Mouse (Mus musculus) heart, adult 10 weeks (tissue): ENCODE data around the gene Cacna1a. TPM values are rescaled to one million over a fixed set of nuclear protein-coding genes. Genes with fewer than 3 reads are reported as not detected.

Experiments
- polyA plus RNA-seq: library from polyadenylated mRNA; stranded (reverse); fragments of 350-450 nt; fragmentation: Illumina TruSeq; extraction: RNeasy Lipid Tissue Mini Kit (QIAGEN cat#74804); gene quantifications from one replicate; pipeline ENCODE4 v1.2.3, GENCODE M21; 2014; ENCODE audit warnings: low read depth, low replicate concordance

Cacna1a gene
- polyA plus RNA-seq, result 2.2 TPM

DNA sequence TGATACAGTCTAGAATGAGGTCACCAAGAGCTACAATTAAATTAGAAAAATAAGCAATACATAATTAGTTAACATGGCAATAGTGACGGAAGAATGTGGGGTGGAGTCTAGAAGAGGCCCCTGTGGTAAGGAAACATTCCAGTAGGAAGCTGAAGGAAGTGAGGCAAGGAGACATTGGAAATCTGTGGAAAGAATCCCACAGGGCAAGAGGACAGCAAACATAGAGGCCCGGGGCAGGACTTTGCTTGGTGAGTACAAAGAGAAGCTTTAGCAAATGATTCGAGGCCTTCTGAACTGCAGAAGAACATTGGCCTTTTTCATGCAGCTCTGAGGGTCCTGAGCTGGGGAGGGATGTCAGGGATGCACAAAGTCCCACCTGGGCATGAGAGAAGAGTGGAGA, at the start of gene Cacna1a:
Gene Cacna1a, plus strand, starts transcription at position 166 of the 400 bp plus-strand sequence.

DNA sequence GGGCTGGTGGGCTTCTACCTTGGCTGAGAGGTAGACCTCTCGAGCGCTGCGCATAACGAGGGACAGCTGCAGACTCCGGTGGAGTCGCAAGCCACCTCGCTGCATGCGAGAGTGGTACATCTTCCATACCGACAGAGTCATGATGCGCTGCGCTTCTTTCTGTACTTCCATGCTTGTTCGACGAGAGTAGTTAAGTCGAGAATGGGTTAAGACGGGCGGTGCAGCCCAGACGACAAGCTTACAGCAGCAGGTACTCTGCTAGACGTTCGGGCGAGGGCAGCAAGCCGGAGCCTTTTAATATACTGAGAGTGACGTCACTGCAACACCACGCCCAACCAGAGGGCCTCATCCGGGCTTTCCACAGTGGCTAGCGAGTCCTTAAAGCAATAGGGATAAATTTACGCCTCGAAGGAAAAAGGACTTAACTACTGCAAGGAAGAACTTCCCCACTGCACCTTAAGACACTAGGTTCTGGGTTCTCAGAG, 274.4 kb downstream of the Cacna1a start, which contains the start of gene Ier2:
Gene Ier2, minus strand, starts transcription at position 272 of the 485 bp plus-strand sequence.

DNA sequence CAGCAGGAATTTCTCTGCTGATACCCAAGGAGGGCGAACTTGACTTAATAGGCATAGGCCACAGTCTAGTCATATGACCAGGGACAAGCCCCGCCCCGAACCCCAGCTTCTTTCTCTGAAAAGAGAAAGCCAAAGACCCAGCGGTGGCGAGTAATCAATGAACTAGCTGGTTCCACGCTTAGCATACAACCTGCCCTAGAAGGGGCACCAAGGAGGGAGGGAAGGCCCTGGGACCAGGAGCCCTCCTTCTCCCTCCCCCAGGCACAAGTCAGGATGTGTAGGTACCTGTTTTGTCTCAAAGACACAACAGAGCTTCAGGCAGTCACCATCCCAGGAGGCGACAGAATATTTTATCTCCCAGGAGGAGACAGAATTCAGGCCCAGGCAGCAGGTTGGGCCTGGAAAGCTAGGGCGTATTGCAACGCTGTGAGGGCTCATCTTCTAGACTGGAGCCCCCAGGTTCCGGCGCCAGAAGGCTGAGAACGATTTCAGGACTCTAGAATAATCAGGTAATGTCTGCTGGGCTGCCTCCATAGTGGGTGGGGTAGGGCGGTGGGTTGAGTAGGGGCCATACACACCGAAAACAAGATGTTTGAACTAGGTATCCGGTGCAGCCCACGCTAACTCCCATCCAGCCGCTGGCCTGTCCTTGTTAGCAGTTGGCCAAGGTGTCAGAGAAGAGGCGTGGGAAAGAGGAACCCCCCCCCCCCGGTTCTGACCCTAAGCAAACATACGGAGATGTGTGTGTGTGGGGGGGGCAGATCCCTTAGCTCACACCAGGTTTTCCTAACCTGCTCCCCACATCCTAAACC, 298.2 kb downstream of the Cacna1a start, which contains the start of gene Trmt1:
Gene Trmt1, plus strand, starts transcription at position 117 of the 812 bp plus-strand sequence.

DNA sequence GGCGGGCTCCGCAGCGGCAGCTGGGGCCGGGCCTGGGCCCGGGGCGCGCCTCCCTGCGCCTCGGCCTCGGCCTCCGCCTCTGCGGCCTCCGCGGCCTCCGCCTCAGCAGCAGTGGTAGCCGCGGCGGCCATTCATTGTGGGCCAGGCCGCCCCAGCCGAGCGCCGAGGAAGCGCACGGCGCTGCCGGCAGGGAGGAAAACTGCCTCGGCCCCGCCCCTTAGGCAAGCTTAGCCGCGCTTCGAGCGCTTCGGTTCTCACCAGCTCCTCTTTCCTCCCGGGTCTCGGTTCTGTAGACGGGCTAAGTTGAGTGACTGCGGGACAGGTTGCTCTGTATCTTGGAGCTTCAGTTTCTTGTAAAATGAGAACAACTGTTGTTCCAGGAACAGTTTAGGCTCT, 299.5 kb downstream of the Cacna1a start, which contains the start of gene Nacc1:
Gene Nacc1, minus strand, starts transcription at position 158 of the 396 bp plus-strand sequence.

Other genes starting within 250 kb of the Cacna1a start
- 10.9 TPM for gene Cc2d1a, start 240.5 kb upstream of the Cacna1a start, polyA plus RNA-seq
- gene 4930432K21Rik, start 240.4 kb upstream of the Cacna1a start, polyA plus RNA-seq, result 0.34 TPM
- not detected for gene Nanos3, start 203.2 kb upstream of the Cacna1a start, polyA plus RNA-seq
- 4.4 TPM for gene Zswim4, start 151.4 kb upstream of the Cacna1a start, polyA plus RNA-seq
- gene D8Ertd738e, start 138.7 kb upstream of the Cacna1a start, polyA plus RNA-seq, result 268 TPM
- 8.8 TPM for gene Mri1, start 131.1 kb upstream of the Cacna1a start, polyA plus RNA-seq
- 8.7 TPM for gene Ccdc130, start 118.1 kb upstream of the Cacna1a start, polyA plus RNA-seq